Mouse (Mus musculus): ENCODE data around the gene Olfr472. TPM values are rescaled to one million over a fixed set of nuclear protein-coding genes. Genes with fewer than 3 reads are reported as not detected.
"Not testable (repeated sequence)": the region's sequence is repeated elsewhere in the genome, so short reads cannot be mapped to it uniquely, and the experiment has no call there.

The Olfr472 gene
- polyA plus RNA-seq (2015; fragmentation: Nextera tagmentation; extraction: Ambion mirVana): not detected in 2 replicates

- H3K9me3 ChIP-seq (replicated peaks; ENCODE audit: control insufficient read depth, low read length): no peaks in the 10 kb centered on the region
- no peak within 1 kb of the TSS for H3K9ac ChIP-seq (ENCODE audit: low read depth, low read length)
- H3K27ac ChIP-seq (ENCODE audit: low read length): no peak within 1 kb of the TSS
- H3K4me2 ChIP-seq (ENCODE audit: low read depth, low read length): no peak within 1 kb of the TSS
- H3K27me3 ChIP-seq (ENCODE audit: control insufficient read depth, insufficient read depth, low read depth, low read length): no peaks in the 10 kb centered on the region
- H3K36me3 ChIP-seq (ENCODE audit: control insufficient read depth, insufficient read depth): no peaks in the 10 kb centered on the region
- no peaks in the 10 kb centered on the region for H3K4me1 ChIP-seq (ENCODE audit: control insufficient read depth, low read depth, low read length)
- ATAC-seq (ENCODE audit: low read depth): no peak
- H3K4me3 ChIP-seq (ENCODE audit: low read depth, low read length): no peak within 1 kb of the TSS
These were observed at the start of gene Olfr472 for GRCm38 (mm10) chr7:107897602-107898001. Gene Olfr472 (plus strand): TSS chr7:107897902.

- Histone ChIP-seq H3K9ac (ENCODE audit: low read depth, low read length) (no peak within 1 kb of the TSS), H3K36me3 (ENCODE audit: control insufficient read depth, insufficient read depth) (no peaks in the 10 kb centered on the region), H3K27me3 (ENCODE audit: control insufficient read depth, insufficient read depth, low read depth, low read length) (no peaks in the 10 kb centered on the region), H3K4me3 (ENCODE audit: low read depth, low read length) (no peak within 1 kb of the TSS), H3K9me3 (replicated peaks; ENCODE audit: control insufficient read depth, low read length) (no peaks in the 10 kb centered on the region), H3K27ac (ENCODE audit: low read length) (no peak within 1 kb of the TSS), H3K4me2 (ENCODE audit: low read depth, low read length) (no peak within 1 kb of the TSS), H3K4me1 (ENCODE audit: control insufficient read depth, low read depth, low read length) (no peaks in the 10 kb centered on the region)
- no peak for ATAC-seq (ENCODE audit: low read depth)
- WGBS (ENCODE audit: insufficient replicate concordance): 74% methylated on average over 1 of the region's 1 CpGs
These were observed 32.4 kb downstream of the Olfr472 start, which contains the start of gene Olfr473 for GRCm38 (mm10) chr7:107930146-107930545. Gene Olfr473 (plus strand): TSS chr7:107930446.

GRCm38 (mm10) chr7:107952539-107952938 lies 54.8 kb downstream of the Olfr472 start:
- 88% methylated on average over 12 of the region's 12 CpGs for WGBS (ENCODE audit: insufficient replicate concordance)
- H3K36me3 ChIP-seq (ENCODE audit: control insufficient read depth, insufficient read depth); H3K4me1 ChIP-seq (ENCODE audit: control insufficient read depth, low read depth, low read length); H3K27me3 ChIP-seq (ENCODE audit: control insufficient read depth, insufficient read depth, low read depth, low read length); H3K9me3 ChIP-seq (replicated peaks; ENCODE audit: control insufficient read depth, low read length); H3K4me3 ChIP-seq (ENCODE audit: low read depth, low read length); H3K4me2 ChIP-seq (ENCODE audit: low read depth, low read length); H3K9ac ChIP-seq (ENCODE audit: low read depth, low read length); ATAC-seq (ENCODE audit: low read depth); H3K27ac ChIP-seq (ENCODE audit: low read length): not testable (repeated sequence)

- Histone ChIP-seq H3K9ac (ENCODE audit: low read depth, low read length) (no peak within 1 kb of the TSS), H3K27ac (ENCODE audit: low read length) (no peak within 1 kb of the TSS), H3K4me3 (ENCODE audit: low read depth, low read length) (no peak within 1 kb of the TSS), H3K4me2 (ENCODE audit: low read depth, low read length) (no peak within 1 kb of the TSS), H3K27me3 (ENCODE audit: control insufficient read depth, insufficient read depth, low read depth, low read length) (no peaks in the 10 kb centered on the region), H3K9me3 (replicated peaks; ENCODE audit: control insufficient read depth, low read length) (no peaks in the 10 kb centered on the region), H3K36me3 (ENCODE audit: control insufficient read depth, insufficient read depth) (no peaks in the 10 kb centered on the region), H3K4me1 (ENCODE audit: control insufficient read depth, low read depth, low read length) (no peaks in the 10 kb centered on the region)
- WGBS (ENCODE audit: insufficient replicate concordance): 45% methylated on average over 1 of the region's 1 CpGs
- ATAC-seq (ENCODE audit: low read depth): no peak
These were observed 56.6 kb downstream of the Olfr472 start, which contains the start of gene Olfr474 for GRCm38 (mm10) chr7:107954343-107954742. Gene Olfr474 (plus strand): TSS chr7:107954643.

Other genes with a start within 250 kb of the Olfr472 start
- gene Cyb5r2, start 139.9 kb upstream of the Olfr472 start, polyA plus RNA-seq (2015; fragmentation: Nextera tagmentation; extraction: Ambion mirVana): 0.08 TPM in 1 of 2 replicates, not detected in the other
- gene Ovch2, start 96.7 kb upstream of the Olfr472 start, polyA plus RNA-seq (2015; fragmentation: Nextera tagmentation; extraction: Ambion mirVana): not detected in 2 replicates
- gene Olfr467, start 85.6 kb upstream of the Olfr472 start, polyA plus RNA-seq (2015; fragmentation: Nextera tagmentation; extraction: Ambion mirVana): not detected in 2 replicates
- gene Olfr469, start 72.4 kb upstream of the Olfr472 start, polyA plus RNA-seq (2015; fragmentation: Nextera tagmentation; extraction: Ambion mirVana): not detected in 2 replicates
- gene Olfr470, start 50.4 kb upstream of the Olfr472 start, polyA plus RNA-seq (2015; fragmentation: Nextera tagmentation; extraction: Ambion mirVana): not detected in 2 replicates
- gene Olfr473, start 32.5 kb downstream of the Olfr472 start, polyA plus RNA-seq (2015; fragmentation: Nextera tagmentation; extraction: Ambion mirVana): not detected in 2 replicates
- gene Olfr474, start 56.7 kb downstream of the Olfr472 start, polyA plus RNA-seq (2015; fragmentation: Nextera tagmentation; extraction: Ambion mirVana): not detected in 2 replicates
- gene Olfr476, start 66.9 kb downstream of the Olfr472 start, polyA plus RNA-seq (2015; fragmentation: Nextera tagmentation; extraction: Ambion mirVana): not detected in 2 replicates
- not detected in 2 replicates for gene Olfr477, start 88.8 kb downstream of the Olfr472 start, polyA plus RNA-seq (2015; fragmentation: Nextera tagmentation; extraction: Ambion mirVana)
- gene Olfr478, start 136.1 kb downstream of the Olfr472 start, polyA plus RNA-seq (2015; fragmentation: Nextera tagmentation; extraction: Ambion mirVana): not detected in 2 replicates
- gene Olfr479, start 152.8 kb downstream of the Olfr472 start, polyA plus RNA-seq (2015; fragmentation: Nextera tagmentation; extraction: Ambion mirVana): not detected in 2 replicates
- not detected in 2 replicates for gene Olfr480, start 169.4 kb downstream of the Olfr472 start, polyA plus RNA-seq (2015; fragmentation: Nextera tagmentation; extraction: Ambion mirVana)
- gene Olfr481, start 182.0 kb downstream of the Olfr472 start, polyA plus RNA-seq (2015; fragmentation: Nextera tagmentation; extraction: Ambion mirVana): not detected in 2 replicates
- gene Olfr482, start 199.7 kb downstream of the Olfr472 start, polyA plus RNA-seq (2015; fragmentation: Nextera tagmentation; extraction: Ambion mirVana): not detected in 2 replicates
- gene Olfr483, start 202.9 kb downstream of the Olfr472 start, polyA plus RNA-seq (2015; fragmentation: Nextera tagmentation; extraction: Ambion mirVana): not detected in 2 replicates
- gene Olfr484, start 229.5 kb downstream of the Olfr472 start, polyA plus RNA-seq (2015; fragmentation: Nextera tagmentation; extraction: Ambion mirVana): not detected in 2 replicates